Mouse (Mus musculus): ENCODE results near the gene Rtf1. TPM values are rescaled to one million over a fixed set of nuclear protein-coding genes. Genes with fewer than 3 reads are reported as not detected.
"Not testable (repeated sequence)": the region's sequence is repeated elsewhere in the genome, so short reads cannot be mapped to it uniquely, and the experiment has no call there.

Gene Rtf1
- polyA plus RNA-seq, 1 experiment from 2014 or later = 19.3 TPM

DNA sequence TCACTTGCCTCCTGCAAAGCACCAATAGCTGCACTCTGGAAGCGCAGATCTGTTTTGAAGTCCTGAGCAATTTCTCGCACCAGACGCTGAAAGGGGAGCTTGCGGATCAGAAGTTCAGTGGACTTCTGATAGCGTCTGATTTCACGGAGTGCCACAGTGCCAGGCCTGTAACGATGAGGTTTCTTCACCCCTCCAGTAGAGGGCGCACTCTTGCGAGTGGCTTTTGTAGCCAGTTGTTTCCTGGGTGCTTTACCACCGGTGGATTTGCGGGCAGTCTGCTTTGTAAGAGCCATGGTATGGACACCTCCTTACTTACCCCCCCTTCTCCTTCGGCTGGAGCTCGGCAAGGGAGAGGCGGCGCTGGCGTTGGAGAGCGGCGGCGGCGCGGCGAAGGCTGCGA, 9.1 kb upstream of the Rtf1 start:
- H3K27ac ChIP-seq (ENCODE audit: low read depth); H3K36me3 ChIP-seq (replicated peaks; ENCODE audit: insufficient read depth, low read length); H3K9me3 ChIP-seq (ENCODE audit: low read length); H3K4me2 ChIP-seq (ENCODE audit: low read depth, low read length); H3K27me3 ChIP-seq (ENCODE audit: insufficient read depth, low read length); ATAC-seq; DNase-seq; H3K4me3 ChIP-seq (ENCODE audit: low read depth, low read length); H3K9ac ChIP-seq (replicated peaks); H3K4me1 ChIP-seq (ENCODE audit: insufficient read depth): not testable (repeated sequence)
- 79% methylated on average over 20 of the region's 23 CpGs for WGBS (ENCODE audit: insufficient replicate concordance)
- peak; percentile 50 for TF ChIP-seq CTCF (IDR thresholded peaks at IDR 0.05; ENCODE audit: low read depth)

DNA sequence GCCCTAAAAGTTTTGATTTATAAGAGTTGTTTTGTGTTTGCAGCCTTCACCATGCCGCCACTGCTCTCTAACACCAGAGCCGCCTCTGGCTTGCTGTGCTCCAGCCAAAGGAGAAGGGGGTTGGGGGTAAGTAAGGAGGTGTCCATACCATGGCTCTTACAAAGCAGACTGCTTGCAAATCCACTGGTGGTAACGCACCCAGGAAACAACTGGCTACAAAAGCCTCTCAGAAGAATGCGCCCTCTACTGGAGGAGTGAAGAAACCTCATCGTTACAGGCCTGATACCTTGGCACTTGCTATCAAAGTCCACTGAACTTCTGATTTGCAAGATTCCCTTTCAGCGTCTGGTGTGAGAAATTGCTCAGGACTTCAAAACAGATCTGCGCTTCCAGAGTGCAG, 5.9 kb upstream of the Rtf1 start:
- no peak overlapping the region for H3K4me2 ChIP-seq (ENCODE audit: low read depth, low read length)
- no peak for TF ChIP-seq EP300 (IDR thresholded peaks at IDR 0.05; ENCODE audit: low read depth)
- peak; percentile 78 for TF ChIP-seq CTCF (IDR thresholded peaks at IDR 0.05; ENCODE audit: low read depth)
- no peak overlapping the region for H3K9ac ChIP-seq (replicated peaks)
- H3K4me1 ChIP-seq (ENCODE audit: insufficient read depth) = peaks cover 4% of the 10 kb centered on the region; the same call in 1 of the 2 replicates
- 27% methylated on average over 7 of the region's 7 CpGs for WGBS (ENCODE audit: insufficient replicate concordance)
- no peak overlapping the region for H3K27ac ChIP-seq (ENCODE audit: low read depth)
- H3K27me3 ChIP-seq (ENCODE audit: insufficient read depth, low read length) = no peaks in the 10 kb centered on the region
- no peaks in the 10 kb centered on the region for H3K9me3 ChIP-seq (ENCODE audit: low read length)
- H3K36me3 ChIP-seq (replicated peaks; ENCODE audit: insufficient read depth, low read length) = no peaks in the 10 kb centered on the region
- no peak overlapping the region for H3K4me3 ChIP-seq (ENCODE audit: low read depth, low read length)
- ATAC-seq (no peak), DNase-seq (peak; percentile 18)

DNA sequence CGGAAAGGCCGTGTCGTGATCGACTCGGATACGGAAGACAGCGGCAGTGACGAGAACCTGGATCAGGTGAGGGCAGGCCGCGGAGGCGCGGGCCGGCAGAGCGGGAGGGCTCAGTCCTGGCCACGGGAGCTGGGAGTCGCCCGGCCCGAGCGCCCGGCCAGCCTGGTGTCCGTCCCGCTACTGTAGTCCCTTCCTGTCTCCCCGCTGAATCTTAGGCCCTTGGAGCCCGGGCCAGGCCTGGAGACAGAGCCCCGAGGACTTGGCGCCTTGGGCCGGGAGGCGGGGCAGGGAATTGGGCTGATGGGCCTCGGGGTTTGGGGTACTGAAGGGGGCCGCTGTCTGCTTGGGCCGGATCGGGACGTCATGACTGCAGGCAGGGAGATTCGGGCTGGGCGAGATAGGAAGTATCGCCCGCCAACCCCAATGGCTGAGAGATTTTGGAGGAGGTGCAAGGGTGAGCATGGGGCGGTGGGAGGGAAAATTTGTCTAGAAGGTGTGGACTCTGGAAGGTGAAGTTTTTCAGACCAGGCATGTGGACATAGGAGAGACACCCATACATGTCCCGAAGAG, 432 bp downstream of the Rtf1 start:
- ATAC-seq (peak; percentile 80), DNase-seq (no peak)
- Histone ChIP-seq H3K4me1 (ENCODE audit: insufficient read depth) (peaks cover 16% of the 10 kb centered on the region), H3K9ac (replicated peaks) (peak overlapping the region; percentile 96), H3K27me3 (ENCODE audit: insufficient read depth, low read length) (no peaks in the 10 kb centered on the region), H3K36me3 (replicated peaks; ENCODE audit: insufficient read depth, low read length) (0 out of 2 replicates have a peak, but pooled peaks cover 4% of the 10 kb centered on the region), H3K4me2 (ENCODE audit: low read depth, low read length) (peak overlapping the region; percentile 84), H3K4me3 (ENCODE audit: low read depth, low read length) (peak overlapping the region; percentile 88), H3K27ac (ENCODE audit: low read depth) (peak overlapping the region; percentile 91), H3K9me3 (ENCODE audit: low read length) (no peaks in the 10 kb centered on the region)
- TF ChIP-seq EP300 (IDR thresholded peaks at IDR 0.05; ENCODE audit: low read depth) (no peak), CTCF (IDR thresholded peaks at IDR 0.05; ENCODE audit: low read depth) (no peak)
- 0% methylated on average over 34 of the region's 39 CpGs for WGBS (ENCODE audit: insufficient replicate concordance)

- Histone ChIP-seq H3K4me2 (ENCODE audit: low read depth, low read length) (peak overlapping the region; percentile 84), H3K9me3 (ENCODE audit: low read length) (no peaks in the 10 kb centered on the region), H3K27ac (ENCODE audit: low read depth) (peak overlapping the region; percentile 91), H3K27me3 (ENCODE audit: insufficient read depth, low read length) (no peaks in the 10 kb centered on the region), H3K4me3 (ENCODE audit: low read depth, low read length) (peak overlapping the region; percentile 88), H3K4me1 (ENCODE audit: insufficient read depth) (peaks cover 16% of the 10 kb centered on the region), H3K36me3 (replicated peaks; ENCODE audit: insufficient read depth, low read length) (0 out of 2 replicates have a peak, but pooled peaks cover 4% of the 10 kb centered on the region), H3K9ac (replicated peaks) (peak overlapping the region; percentile 96)
- WGBS (ENCODE audit: insufficient replicate concordance) = under 1% methylated on average over 5 of the region's 5 CpGs
- TF ChIP-seq CTCF (IDR thresholded peaks at IDR 0.05; ENCODE audit: low read depth) (no peak), EP300 (IDR thresholded peaks at IDR 0.05; ENCODE audit: low read depth) (no peak)
- ATAC-seq = no peak
- DNase-seq = no peak
Measured at GRCm38 (mm10) chr2:119675831-119676230, 963 bp downstream of the Rtf1 start.

GRCm38 (mm10) chr2:119683706-119684105, 8.8 kb downstream of the Rtf1 start:
- no peak overlapping the region for H3K4me3 ChIP-seq (ENCODE audit: low read depth, low read length)
- 0 out of 2 replicates have a peak, but pooled peaks cover 3% of the 10 kb centered on the region for H3K4me1 ChIP-seq (ENCODE audit: insufficient read depth)
- no peak overlapping the region for H3K4me2 ChIP-seq (ENCODE audit: low read depth, low read length)
- H3K27me3 ChIP-seq (ENCODE audit: insufficient read depth, low read length) = no peaks in the 10 kb centered on the region
- TF ChIP-seq EP300 (IDR thresholded peaks at IDR 0.05; ENCODE audit: low read depth) = no peak
- TF ChIP-seq CTCF (IDR thresholded peaks at IDR 0.05; ENCODE audit: low read depth) = no peak
- ATAC-seq = no peak
- 79% methylated on average over 2 of the region's 2 CpGs for WGBS (ENCODE audit: insufficient replicate concordance)
- DNase-seq = no peak
- no peak overlapping the region for H3K27ac ChIP-seq (ENCODE audit: low read depth)
- H3K36me3 ChIP-seq (replicated peaks; ENCODE audit: insufficient read depth, low read length) = 0 out of 2 replicates have a peak, but pooled peaks cover 4% of the 10 kb centered on the region
- H3K9ac ChIP-seq (replicated peaks) = no peak overlapping the region
- H3K9me3 ChIP-seq (ENCODE audit: low read length) = no peaks in the 10 kb centered on the region

- Histone ChIP-seq H3K27ac (ENCODE audit: low read depth) (no peak overlapping the region), H3K36me3 (replicated peaks; ENCODE audit: insufficient read depth, low read length) (peaks cover 2% of the 10 kb centered on the region; the same call in 1 of the 2 replicates), H3K9ac (replicated peaks) (no peak overlapping the region), H3K4me1 (ENCODE audit: insufficient read depth) (no peaks in the 10 kb centered on the region), H3K9me3 (ENCODE audit: low read length) (no peaks in the 10 kb centered on the region), H3K4me2 (ENCODE audit: low read depth, low read length) (no peak overlapping the region), H3K4me3 (ENCODE audit: low read depth, low read length) (no peak overlapping the region), H3K27me3 (ENCODE audit: insufficient read depth, low read length) (no peaks in the 10 kb centered on the region)
- TF ChIP-seq CTCF (IDR thresholded peaks at IDR 0.05; ENCODE audit: low read depth) (peak; percentile 47), EP300 (IDR thresholded peaks at IDR 0.05; ENCODE audit: low read depth) (no peak)
- 80% methylated on average over 9 of the region's 9 CpGs for WGBS (ENCODE audit: insufficient replicate concordance)
- DNase-seq (no peak), ATAC-seq (no peak)
Measured at GRCm38 (mm10) chr2:119692003-119692701, 17.3 kb downstream of the Rtf1 start.
